Mouse (Mus musculus): ENCODE data around the gene Ebf3.

- TF ChIP-seq GATA1 (IDR thresholded peaks at IDR 0.05; ENCODE audit: low read length) (no peak), TAL1 (IDR thresholded peaks at IDR 0.05; ENCODE audit: low read length) (no peak)
These were observed 7.9 kb upstream of the Ebf3 start for GRCm38 (mm10) chr7:137321961-137322784.

All from erythroblast, embryonic 14.5 days (primary cell).